Mouse (Mus musculus): ENCODE measurements around the gene Pls1.

DNA sequence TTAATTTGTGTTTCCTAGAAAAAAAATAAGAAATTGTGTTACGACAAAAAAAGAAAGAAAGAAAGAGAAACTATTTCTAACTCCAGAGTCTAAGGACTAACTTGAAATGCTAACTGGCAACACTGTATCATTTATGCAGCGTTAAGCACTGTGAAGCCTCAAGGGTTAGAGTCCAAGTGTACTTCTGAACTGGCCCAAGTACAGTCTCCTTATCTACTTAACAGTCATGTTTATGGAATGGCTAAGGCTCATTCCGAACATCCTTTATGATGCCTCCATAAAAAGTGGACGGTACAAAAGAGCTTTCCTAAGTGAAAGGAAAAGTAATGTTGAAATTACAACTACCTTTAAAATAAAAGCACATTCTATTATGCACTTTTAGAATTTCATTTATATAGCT lies 29.4 kb downstream of the Pls1 start:
- no peak for TF ChIP-seq POLR2A (IDR thresholded peaks at IDR 0.05; ENCODE audit: low read depth, low read length)
- no peak for TF ChIP-seq CTCF (IDR thresholded peaks at IDR 0.05; ENCODE audit: borderline replicate concordance, insufficient read depth, low read length)

All from embryonic fibroblast, embryonic 13.5 days (primary cell).